Mouse (Mus musculus) liver, embryonic 14.5 days (tissue): ENCODE results near the gene Hpn. TPM values are rescaled to one million over a fixed set of nuclear protein-coding genes. Genes with fewer than 3 reads are reported as not detected.

ENCODE experiments used
- ATAC-seq: fragments of 200-750 bp; cut with Nextera tagmentation; 2 replicates; pipeline ENCODE4 v1.8.0; 2017; ENCODE audit warnings: moderate number of reproducible peaks, mild to moderate bottlenecking, moderate library complexity; ENCODE audit not compliant: insufficient read depth
- DNase-seq, 3 experiments: peaks; one replicate each; pipeline ENCODE4 v3.0.0-alpha.2; 2012 to 2013; ENCODE audit warnings: low read depth in 3 of 3, low spot score in 3 of 3
- H3K27ac ChIP-seq: fragments of 300-500 bp; sonication (generic); 2 replicates; pipeline ENCODE4 v1.5.1; 2014; ENCODE audit warnings: moderate library complexity, mild to moderate bottlenecking, control low read depth, inconsistent platforms
- H3K27me3 ChIP-seq: fragments of 300-500 bp; sonication (generic); 2 replicates; pipeline ENCODE4 v1.6.1; 2014; ENCODE audit warnings: mild to moderate bottlenecking, low read length, moderate library complexity; ENCODE audit not compliant: control insufficient read depth, insufficient read depth
- H3K36me3 ChIP-seq: fragments of 300-500 bp; sonication (generic); replicated peaks from 2 replicates; pipeline ENCODE4 v1.6.1; 2014; ENCODE audit warnings: low read depth; ENCODE audit not compliant: control insufficient read depth, insufficient read depth
- H3K4me1 ChIP-seq, 2 experiments: fragments of 200-500 bp in 1 of 2; fragments of 300-500 bp in 1 of 2; sonication (generic) in 1 of 2; replicated peaks; 2 replicates each; pipeline ENCODE4 v1.6.1; 2012 to 2014; ENCODE audit warnings: antibody characterized with exemption in 1 of 2, inconsistent platforms in 1 of 2, low read length in 1 of 2; ENCODE audit not compliant: control insufficient read depth in 2 of 2, insufficient read depth in 2 of 2
- H3K4me2 ChIP-seq: fragments of 300-500 bp; sonication (generic); 2 replicates; pipeline ENCODE4 v1.6.1; 2014; ENCODE audit warnings: low read depth, mild to moderate bottlenecking, control low read depth, moderate library complexity
- H3K4me3 ChIP-seq, 2 experiments: fragments of 200-500 bp in 1 of 2; fragments of 300-500 bp in 1 of 2; sonication (generic) in 1 of 2; 2 replicates each; pipeline ENCODE4 v1.5.1; 2012 to 2014; ENCODE audit warnings: low read depth in 2 of 2, low read length in 2 of 2, mild to moderate bottlenecking in 2 of 2, control low read depth in 1 of 2, inconsistent platforms in 1 of 2, moderate library complexity in 1 of 2; ENCODE audit not compliant: insufficient read depth in 1 of 2
- H3K9ac ChIP-seq: fragments of 300-500 bp; sonication (generic); replicated peaks from 2 replicates; pipeline ENCODE4 v1.6.1; 2014; ENCODE audit warnings: mild to moderate bottlenecking, control low read depth, moderate library complexity
- H3K9me3 ChIP-seq: fragments of 300-500 bp; sonication (generic); 2 replicates; pipeline ENCODE4 v1.6.1; 2016; ENCODE audit warnings: low read length, mixed read lengths; ENCODE audit not compliant: control insufficient read depth
- CTCF ChIP-seq: IDR thresholded peaks from 2 replicates; pipeline ENCODE4 v1.5.1; 2016; ENCODE audit warnings: antibody characterized with exemption, low read depth, control low read depth
- EP300 ChIP-seq: IDR thresholded peaks from 2 replicates; pipeline ENCODE4 v1.6.1; 2016; ENCODE audit warnings: antibody characterized with exemption, low read depth
- WGBS: fragments of 180-500 bp; shearing (Covaris S2); extraction: QIAGEN DNeasy Blood & Tissue Kit; methylation state at CpG from one replicate; pipeline ENCODE4 v1.1.7; 2014; ENCODE audit not compliant: insufficient replicate concordance; 5-methylcytosine and 5-hydroxymethylcytosine counted together
- polyA plus RNA-seq, 2 experiments: library from polyadenylated mRNA; depleted of rRNA in 1 of 2; stranded (reverse) in 1 of 2; unstranded in 1 of 2; fragments of >200 nt; fragmentation: Nextera tagmentation in 1 of 2; extraction: Ambion mirVana in 1 of 2; gene quantifications; 2 replicates each; pipeline versions ENCODE4 v1.2.1 to v1.2.3; 2012 to 2014

Gene Hpn
- polyA plus RNA-seq, 2 experiments: 43.3 to 44.7 TPM

DNA sequence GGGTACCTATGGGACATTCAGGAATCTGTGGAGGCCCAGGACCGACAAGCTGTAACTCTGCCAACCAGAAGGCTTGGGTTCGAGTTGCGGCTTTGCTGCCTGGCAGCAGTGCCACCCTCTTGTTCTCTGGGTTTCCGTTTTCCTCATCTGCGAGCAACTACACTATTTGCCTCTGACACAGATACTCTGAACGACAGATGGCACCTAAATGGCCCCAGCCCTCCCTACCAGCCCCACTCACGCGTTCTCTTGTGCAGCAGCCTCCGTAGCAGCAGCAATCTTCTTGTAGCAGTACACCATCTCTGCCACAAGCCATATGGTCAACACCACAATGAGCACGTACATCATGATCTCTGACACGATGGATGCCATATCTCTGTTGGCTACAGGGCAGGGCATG is 2.4 kb upstream of the Hpn start:
- Histone ChIP-seq H3K4me3 (no peak overlapping the region), H3K9ac (no peak overlapping the region), H3K9me3 (no peaks in the 10 kb centered on the region), H3K4me2 (no peak overlapping the region), H3K27me3 (no peaks in the 10 kb centered on the region), H3K4me1 (peaks cover 0 to 7% of the 10 kb centered on the region in 2 experiments; a peak in 1 of 4 replicates), H3K27ac (no peak overlapping the region), H3K36me3 (no peaks in the 10 kb centered on the region)
- no peak for TF ChIP-seq CTCF
- TF ChIP-seq EP300: no peak
- ATAC-seq: no peak
- DNase-seq: no peak
- WGBS: 69% methylated on average over 11 of the region's 11 CpGs

GRCm38 (mm10) chr7:31116721-31117145 is 1.6 kb upstream of the Hpn start:
- H3K9ac ChIP-seq: no peak overlapping the region
- H3K36me3 ChIP-seq: no peaks in the 10 kb centered on the region
- peak in 1 of 3 experiments; percentile 7 for DNase-seq
- no peaks in the 10 kb centered on the region for H3K9me3 ChIP-seq
- WGBS: 53% methylated on average over 16 of the region's 16 CpGs
- H3K4me1 ChIP-seq: peaks cover 0 to 7% of the 10 kb centered on the region in 2 experiments; a peak in 1 of 4 replicates
- no peak overlapping the region for H3K27ac ChIP-seq
- TF ChIP-seq EP300: no peak
- no peak for TF ChIP-seq CTCF
- H3K27me3 ChIP-seq: no peaks in the 10 kb centered on the region
- H3K4me2 ChIP-seq: no peak overlapping the region
- no peak overlapping the region for H3K4me3 ChIP-seq
- peak; percentile 7; the same call in 1 of the 2 replicates for ATAC-seq

- Histone ChIP-seq H3K27me3 (no peaks in the 10 kb centered on the region), H3K36me3 (no peaks in the 10 kb centered on the region), H3K4me1 (peaks cover 0 to 16% of the 10 kb centered on the region in 2 experiments; a peak in 2 of 4 replicates), H3K9me3 (no peaks in the 10 kb centered on the region), H3K9ac (no peak overlapping the region), H3K4me2 (peak overlapping the region; percentile 47; the same call in 1 of the 2 replicates), H3K4me3 (no peak overlapping the region), H3K27ac (peak overlapping the region; percentile 50; the same call in 1 of the 2 replicates)
- TF ChIP-seq CTCF: no peak
- TF ChIP-seq EP300: no peak
- WGBS: 7% methylated on average over 16 of the region's 17 CpGs
- ATAC-seq: peak; percentile 78
- peak; percentile 26 to 39 (median 30) for DNase-seq
These were observed 525 bp upstream of the Hpn start for GRCm38 (mm10) chr7:31115587-31116043.

- peak overlapping the region; percentile 47 for H3K4me2 ChIP-seq
- ATAC-seq (0 out of 2 replicates have a peak, but pooled peaks have one; percentile 6), DNase-seq (no peak)
- H3K9me3 ChIP-seq: no peaks in the 10 kb centered on the region
- WGBS: 49% methylated on average over 10 of the region's 10 CpGs
- no peak overlapping the region for H3K9ac ChIP-seq
- H3K4me3 ChIP-seq: peak overlapping the region; percentile 39 to 46
- H3K4me1 ChIP-seq: peaks cover 0 to 19% of the 10 kb centered on the region in 2 experiments; a peak in 2 of 4 replicates
- H3K27ac ChIP-seq: no peak overlapping the region
- H3K36me3 ChIP-seq: no peaks in the 10 kb centered on the region
- TF ChIP-seq CTCF (peak; percentile 46), EP300 (no peak)
- H3K27me3 ChIP-seq: no peaks in the 10 kb centered on the region
These were observed 444 bp downstream of the Hpn start for GRCm38 (mm10) chr7:31114646-31115045.

DNA sequence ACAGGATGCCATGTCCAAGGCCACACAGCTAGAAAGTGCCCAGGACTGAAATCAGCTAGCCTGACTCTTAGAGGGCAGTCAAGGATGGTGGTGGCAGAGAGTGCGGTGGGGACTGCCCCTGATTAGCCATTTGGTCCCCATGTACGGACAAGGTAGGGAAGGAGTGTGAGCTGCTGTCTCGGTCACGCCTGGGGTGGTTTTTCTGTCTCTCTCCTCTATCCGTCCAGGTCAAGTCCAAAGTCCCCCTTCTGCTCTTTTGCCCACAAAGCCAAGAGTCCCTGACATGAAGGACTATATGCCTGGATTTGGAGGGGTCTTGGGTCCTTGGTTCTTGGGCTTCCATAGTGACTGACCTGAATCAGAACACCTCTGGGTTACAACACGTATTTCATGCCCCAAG is 1.3 kb downstream of the Hpn start:
- 58% methylated on average over 6 of the region's 6 CpGs for WGBS
- no peak for DNase-seq

More for the DNA sequence above, 1.3 kb downstream of the Hpn start:
- H3K4me3 ChIP-seq: peak overlapping the region; percentile 39 to 46; a peak in 3 of 4 replicates
- H3K9me3 ChIP-seq: no peaks in the 10 kb centered on the region
- no peak overlapping the region for H3K27ac ChIP-seq
- no peak for TF ChIP-seq CTCF
- TF ChIP-seq EP300: no peak
- no peak for ATAC-seq
- H3K9ac ChIP-seq: no peak overlapping the region
- no peaks in the 10 kb centered on the region for H3K27me3 ChIP-seq
- peaks cover 0 to 19% of the 10 kb centered on the region in 2 experiments; a peak in 2 of 4 replicates for H3K4me1 ChIP-seq
- H3K4me2 ChIP-seq: peak overlapping the region; percentile 47
- H3K36me3 ChIP-seq: no peaks in the 10 kb centered on the region
